9 mouse cellular contexts compared by ENCODE assay signal in genomic region chr2:25931249-25931859, GRCm38 (mm10). TPM values are rescaled to one million over a fixed set of nuclear protein-coding genes. Genes with fewer than 3 reads are reported as not detected.
DNase-seq lines count a peak whose midpoint lies in the region; ATAC-seq and TF ChIP-seq lines count a peak whose summit lies in the region.
"Had no signal": no experiment of that assay in that cellular context is flagged by ENCODE, and none has a peak within 500 bp of the region (broad histone marks: within the 10 kb centered on the region; RNA-seq: fewer than 3 reads in every experiment).

No protein-coding gene starts in this region.

- no peaks in the 10 kb centered on the region for H3K4me1 ChIP-seq in forebrain, embryonic 14.5 days (ENCODE audit: control insufficient read depth, insufficient read depth, low read length)
- no peaks in the 10 kb centered on the region for H3K4me1 ChIP-seq in forebrain, embryonic 12.5 days
- H3K4me1 ChIP-seq in midbrain, postnatal 0 days (ENCODE audit: insufficient read depth, low read length), result no peaks in the 10 kb centered on the region
- no peaks in the 10 kb centered on the region for H3K4me1 ChIP-seq in midbrain, embryonic 15.5 days
- H3K4me1 ChIP-seq in bone marrow, adult 2 months (ENCODE audit: control insufficient read depth, insufficient read depth, low read length), result no peaks in the 10 kb centered on the region
- H3K4me1 ChIP-seq: neural tube, embryonic 13.5 days had no signal

- peak; percentile 46 for DNase-seq in forebrain, embryonic 14.5 days (ENCODE audit: low spot score)
- peak; percentile 55 for DNase-seq in midbrain, postnatal 0 days (ENCODE audit: low spot score)
- peak; percentile 39 for DNase-seq in large intestine, adult 2 months (ENCODE audit: low read depth, low spot score)
- peak; percentile 75 for DNase-seq in testis, postnatal 10 days (ENCODE audit: low spot score)
- no peak for DNase-seq in urinary bladder, postnatal 4 days (ENCODE audit: low spot score in 2 of 2)

- peak; percentile 60 for TF ChIP-seq CTCF in midbrain, postnatal 0 days (IDR thresholded peaks at IDR 0.05)
- TF ChIP-seq CTCF in bone marrow, adult 2 months (IDR thresholded peaks at IDR 0.05; ENCODE audit: control insufficient read depth, insufficient read depth, low read length), result peak; percentile 57; the same call in 1 of the 2 replicates

- no peak overlapping the region for H3K27ac ChIP-seq in forebrain, embryonic 14.5 days (ENCODE audit: low read depth, low read length)
- no peak overlapping the region for H3K27ac ChIP-seq in forebrain, embryonic 12.5 days
- H3K27ac ChIP-seq in midbrain, postnatal 0 days (ENCODE audit: low read depth, low read length), result no peak overlapping the region
- no peak overlapping the region for H3K27ac ChIP-seq in midbrain, embryonic 15.5 days
- H3K27ac ChIP-seq in bone marrow, adult 2 months (ENCODE audit: control insufficient read depth, insufficient read depth, low read depth, low read length, poor library complexity), result no peak overlapping the region
- H3K27ac ChIP-seq: neural tube, embryonic 13.5 days had no signal

- no peak for ATAC-seq in forebrain, embryonic 14.5 days
- ATAC-seq in forebrain, embryonic 12.5 days (ENCODE audit: low FRiP score), result no peak
- ATAC-seq in midbrain, postnatal 0 days (ENCODE audit: low FRiP score), result no peak
- no peak for ATAC-seq in midbrain, embryonic 15.5 days (replicated peaks)

- H3K4me2 ChIP-seq in forebrain, embryonic 14.5 days (ENCODE audit: low read length), result no peak overlapping the region
- no peak overlapping the region for H3K4me2 ChIP-seq in forebrain, embryonic 12.5 days
- no peak overlapping the region for H3K4me2 ChIP-seq in midbrain, postnatal 0 days (ENCODE audit: low read depth, low read length, poor library complexity, severe bottlenecking)
- no peak overlapping the region for H3K4me2 ChIP-seq in midbrain, embryonic 15.5 days
- H3K4me2 ChIP-seq: neural tube, embryonic 13.5 days had no signal

- no peak overlapping the region for H3K4me3 ChIP-seq in forebrain, embryonic 14.5 days (ENCODE audit: low read depth, low read length)
- no peak overlapping the region for H3K4me3 ChIP-seq in forebrain, embryonic 12.5 days (replicated peaks)
- H3K4me3 ChIP-seq in midbrain, postnatal 0 days (ENCODE audit: low read depth, low read length), result no peak overlapping the region
- H3K4me3 ChIP-seq in midbrain, embryonic 15.5 days, result no peak overlapping the region
- H3K4me3 ChIP-seq in bone marrow, adult 2 months (replicated peaks; ENCODE audit: control insufficient read depth, low read depth, low read length), result no peak overlapping the region
- H3K4me3 ChIP-seq: neural tube, embryonic 13.5 days had no signal

- peaks cover 97% of the 10 kb centered on the region for H3K36me3 ChIP-seq in forebrain, embryonic 14.5 days (ENCODE audit: control insufficient read depth, insufficient read depth, low read length)
- H3K36me3 ChIP-seq in forebrain, embryonic 12.5 days (replicated peaks), result peaks cover 92% of the 10 kb centered on the region
- H3K36me3 ChIP-seq in midbrain, postnatal 0 days (ENCODE audit: insufficient read depth, low read length), result peaks cover 59% of the 10 kb centered on the region
- H3K36me3 ChIP-seq in midbrain, embryonic 15.5 days (replicated peaks), result peaks cover 73% of the 10 kb centered on the region

- no peak overlapping the region for H3K9ac ChIP-seq in forebrain, embryonic 14.5 days (ENCODE audit: low read length)
- no peak overlapping the region for H3K9ac ChIP-seq in forebrain, embryonic 12.5 days
- no peak overlapping the region for H3K9ac ChIP-seq in midbrain, postnatal 0 days (replicated peaks; ENCODE audit: low read length, poor library complexity, severe bottlenecking)
- no peak overlapping the region for H3K9ac ChIP-seq in midbrain, embryonic 15.5 days
- H3K9ac ChIP-seq: neural tube, embryonic 13.5 days had no signal

- WGBS in forebrain, embryonic 14.5 days, result 78% methylated on average over 6 of the region's 6 CpGs
- WGBS in forebrain, embryonic 12.5 days, result 85% methylated on average over 6 of the region's 6 CpGs
- 76% methylated on average over 6 of the region's 6 CpGs for WGBS in midbrain, postnatal 0 days
- 83% methylated on average over 6 of the region's 6 CpGs for WGBS in midbrain, embryonic 15.5 days
- 82% methylated on average over 6 of the region's 6 CpGs for WGBS in bone marrow, adult 2 months
- 79% methylated on average over 6 of the region's 6 CpGs for WGBS in large intestine, adult 2 months

- no peaks in the 10 kb centered on the region for H3K9me3 ChIP-seq in forebrain, embryonic 14.5 days (replicated peaks; ENCODE audit: control insufficient read depth, low read length)
- H3K9me3 ChIP-seq in forebrain, embryonic 12.5 days, result no peaks in the 10 kb centered on the region
- H3K9me3 ChIP-seq in midbrain, postnatal 0 days (ENCODE audit: low read length), result no peaks in the 10 kb centered on the region
- no peaks in the 10 kb centered on the region for H3K9me3 ChIP-seq in midbrain, embryonic 15.5 days
- H3K9me3 ChIP-seq: neural tube, embryonic 13.5 days had no signal

- no peak for TF ChIP-seq POLR2A in bone marrow, adult 2 months (IDR thresholded peaks at IDR 0.05; ENCODE audit: borderline replicate concordance, control insufficient read depth, low read depth, low read length)

- H3K27me3 ChIP-seq in forebrain, embryonic 14.5 days (replicated peaks; ENCODE audit: control insufficient read depth, insufficient read depth, low read length), result no peaks in the 10 kb centered on the region
- no peaks in the 10 kb centered on the region for H3K27me3 ChIP-seq in forebrain, embryonic 12.5 days
- no peaks in the 10 kb centered on the region for H3K27me3 ChIP-seq in midbrain, postnatal 0 days (ENCODE audit: insufficient read depth, low read length)
- H3K27me3 ChIP-seq in midbrain, embryonic 15.5 days (replicated peaks), result no peaks in the 10 kb centered on the region
- H3K27me3 ChIP-seq: neural tube, embryonic 13.5 days had no signal

RNA-seq across cellular contexts. Expression of gene Camsap1, which starts 51.7 kb away (rescaled TPM):
- 30.9 and 61.3 TPM in 2 replicates for polyA plus RNA-seq in forebrain, embryonic 14.5 days (2014; fragmentation: Nextera tagmentation; extraction: Ambion mirVana)
- polyA plus RNA-seq in forebrain, embryonic 12.5 days (2016; fragmentation: Nextera tagmentation; extraction: Ambion mirVana), result 71.7 and 80.5 TPM in 2 replicates
- 141 and 157 TPM in 2 replicates for total RNA-seq in midbrain, postnatal 0 days (2014; rRNA removed)
- polyA plus RNA-seq in midbrain, postnatal 0 days (2015; fragmentation: Nextera tagmentation; extraction: Ambion mirVana), result 57.5 and 61.3 TPM in 2 replicates
- polyA plus RNA-seq in midbrain, embryonic 15.5 days (2015; fragmentation: Nextera tagmentation; extraction: Ambion mirVana), result 88.1 and 99.8 TPM in 2 replicates
- 13.0 and 18.9 TPM in 2 replicates for polyA plus RNA-seq in bone marrow, adult 2 months (2011; ENCODE audit: insufficient read depth, insufficient read length, low replicate concordance, missing spikeins)
- polyA plus RNA-seq in large intestine, adult 2 months (2012; rRNA removed), result 2.1 and 5.1 TPM in 2 replicates

Comparison
In these comparisons a context has a peak if more than half of its experiments do, and no peak if none do; other contexts are left out.
1. DNase-seq: peak in forebrain, embryonic 14.5 days (single experiment), midbrain, postnatal 0 days (single experiment), large intestine, adult 2 months (single experiment) and testis, postnatal 10 days (single experiment); none in urinary bladder, postnatal 4 days (0 of 2).